Mouse (Mus musculus): ENCODE data around the gene Ptprf. TPM values are rescaled to one million over a fixed set of nuclear protein-coding genes. Genes with fewer than 3 reads are reported as not detected.

Gene Ptprf
- total RNA-seq, 1 experiment from 2014 or later, result not detected

DNA sequence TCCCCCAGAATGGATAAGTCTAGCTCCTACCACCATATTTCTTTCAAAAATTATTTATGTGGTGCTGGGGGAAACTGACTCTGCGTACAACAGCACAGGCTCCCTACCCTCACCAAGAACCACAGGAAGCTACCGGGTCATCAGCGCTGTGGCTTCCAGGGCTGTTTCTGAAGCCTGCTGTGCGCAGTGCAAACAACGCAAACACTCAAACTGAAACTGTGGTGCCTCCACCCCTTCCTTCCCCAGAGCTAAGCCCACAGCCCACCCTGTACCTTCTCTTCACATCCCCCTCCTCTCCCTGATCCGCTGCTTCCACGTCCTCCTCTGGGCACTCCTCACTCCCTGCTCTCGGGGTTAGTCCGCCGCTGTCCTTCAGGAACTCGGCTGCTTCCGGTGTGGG is 129.1 kb downstream of the Ptprf start:
- no peak for ATAC-seq (replicated peaks; ENCODE audit: insufficient number of reproducible peaks, low FRiP score, low TSS enrichment, poor library complexity, severe bottlenecking)

Other genes with a start within 250 kb of the Ptprf start
- 2.3 to 4.7 TPM (median 3.3 TPM) in 3 replicates for gene St3gal3, start 156.5 kb downstream of the Ptprf start, total RNA-seq (2017)
- gene Kdm4a, start 111.4 kb downstream of the Ptprf start, total RNA-seq (2017), result 43.8 to 59.4 TPM (median 48.6 TPM) in 3 replicates
- gene Szt2, start 117.9 kb upstream of the Ptprf start, total RNA-seq (2017), result 4.9 to 16.2 TPM (median 14.5 TPM) in 3 replicates
- gene Med8, start 117.9 kb upstream of the Ptprf start, total RNA-seq (2017), result 103 to 122 TPM (median 120 TPM) in 3 replicates
- gene Elovl1, start 136.7 kb upstream of the Ptprf start, total RNA-seq (2017), result 47.0 to 63.4 TPM (median 61.8 TPM) in 3 replicates
- 1.6 to 3.6 TPM (median 2.0 TPM) in 3 replicates for gene Cdc20, start 145.9 kb upstream of the Ptprf start, total RNA-seq (2017)
- gene Mpl, start 166.1 kb upstream of the Ptprf start, total RNA-seq (2017), result 3.2 TPM in 1 of 3 replicates, not detected in the others
- 0.10 TPM in 1 of 3 replicates, not detected in the others for gene Tie1, start 198.7 kb upstream of the Ptprf start, total RNA-seq (2017)
- not detected in 3 replicates for gene 2610528J11Rik, start 235.6 kb upstream of the Ptprf start, total RNA-seq (2017)

All from monocyte, adult 5-6 weeks (primary cell).